Mouse (Mus musculus) retina, adult 2 months (tissue): ENCODE data around the gene Rgs5.

ENCODE experiments used
- DNase-seq: peaks from one replicate; pipeline ENCODE4 v3.0.0-alpha.2; 2012; ENCODE audit warnings: low read depth, low spot score

The Rgs5 gene

DNA sequence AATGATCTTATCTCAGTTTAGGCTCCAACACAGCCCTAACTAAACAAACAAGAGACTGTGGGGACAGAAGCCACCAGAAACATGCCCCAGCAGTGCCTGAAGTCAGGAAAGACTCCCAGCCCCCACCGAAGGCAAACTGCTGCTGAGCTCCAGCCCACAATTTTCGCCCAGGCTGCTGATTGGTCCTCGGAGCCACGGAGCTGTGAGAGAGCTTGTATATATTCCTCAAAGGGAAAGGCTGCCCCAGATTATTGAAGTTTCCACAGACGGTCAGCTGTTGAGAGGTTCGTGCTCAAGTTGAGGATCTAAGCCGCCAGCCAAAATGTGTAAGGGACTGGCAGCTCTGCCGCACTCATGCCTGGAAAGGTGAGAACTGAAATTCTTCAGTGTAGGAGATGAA is at the start of gene Rgs5:
Gene Rgs5 (plus strand): TSS at position 246 of the 400 bp plus-strand sequence.
- DNase-seq: no peak

DNA sequence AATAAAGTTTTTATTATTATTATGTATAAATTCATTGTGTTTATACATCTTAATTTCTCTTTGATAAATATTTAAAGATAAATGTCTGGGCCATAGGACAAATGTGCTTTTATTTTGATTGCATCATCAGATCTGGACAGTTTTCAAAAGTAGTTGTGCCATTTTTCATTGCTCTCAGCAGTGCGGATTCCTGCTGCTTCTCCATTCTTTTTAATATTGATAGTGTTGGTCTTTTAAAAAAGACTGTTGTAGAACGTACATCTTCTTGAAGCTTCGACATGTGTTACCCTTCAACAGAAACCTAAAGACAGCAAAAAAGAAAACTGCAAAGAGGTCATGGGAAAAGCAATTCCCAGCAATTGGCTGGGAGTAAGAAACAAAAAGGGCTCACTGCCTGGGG is 49.1 kb upstream of the Rgs5 start:
- no peak for DNase-seq

- no peak for DNase-seq
These were observed 25.6 kb upstream of the Rgs5 start for GRCm38 (mm10) chr1:169629738-169630137.

- DNase-seq: no peak
These were observed 18.0 kb upstream of the Rgs5 start for GRCm38 (mm10) chr1:169637251-169637750.

DNA sequence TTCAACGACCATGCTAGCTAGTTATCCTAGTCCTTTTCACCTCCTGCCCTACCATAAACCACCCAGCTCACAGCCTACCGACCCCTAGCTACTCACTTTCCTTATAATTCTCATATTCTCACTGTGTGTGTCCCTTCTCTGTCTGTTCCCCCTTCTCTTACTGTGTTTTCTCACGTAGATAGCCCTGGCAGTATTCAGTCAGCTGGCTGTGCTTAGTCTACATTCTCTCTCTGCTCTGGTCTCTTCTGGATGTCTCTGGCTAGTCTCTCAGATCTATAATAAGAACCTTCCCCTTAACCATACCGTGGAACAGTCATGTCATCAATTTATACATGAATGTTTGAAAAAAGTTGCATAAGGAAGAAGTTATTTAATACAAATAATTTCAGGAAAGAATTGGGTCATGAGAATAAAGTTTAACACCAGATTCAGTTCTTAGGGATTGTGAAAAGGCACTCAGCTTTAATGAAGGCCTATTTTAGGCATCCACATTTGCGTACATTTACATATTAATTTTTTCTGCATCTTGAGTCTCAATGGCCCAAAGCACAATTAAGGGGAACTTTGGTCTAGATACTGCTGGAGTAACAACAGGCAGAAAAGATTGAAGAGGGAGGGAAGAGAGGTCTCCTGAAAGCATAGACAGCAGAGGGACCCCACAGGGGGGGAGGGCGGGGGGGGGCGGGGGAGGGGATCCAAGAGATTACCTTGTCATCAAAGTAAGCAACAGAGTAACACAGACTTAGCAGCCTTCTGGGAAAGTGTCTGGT is 10.2 kb upstream of the Rgs5 start:
- DNase-seq: no peak

GRCm38 (mm10) chr1:169659479-169659878 is 4.2 kb downstream of the Rgs5 start:
- DNase-seq: no peak

DNA sequence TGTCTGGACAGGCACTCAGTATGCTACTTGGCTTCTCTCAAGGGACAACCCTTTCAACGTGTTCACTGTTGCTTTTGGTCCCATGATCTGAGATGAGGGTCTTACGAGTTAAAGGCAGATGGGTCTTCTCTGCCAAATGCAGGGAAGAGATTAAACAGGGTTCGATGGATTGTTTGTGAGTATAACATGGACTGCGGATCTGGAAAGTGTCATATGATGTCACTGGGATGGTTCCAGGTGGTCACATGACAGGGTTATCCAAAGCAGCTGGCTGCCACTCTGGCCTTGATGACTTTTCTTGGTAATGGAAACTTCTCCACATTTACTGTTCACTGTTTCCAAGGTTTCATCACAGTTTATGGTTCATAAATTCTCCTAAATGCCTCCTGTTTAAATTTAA is 12.0 kb downstream of the Rgs5 start:
- no peak for DNase-seq

GRCm38 (mm10) chr1:169670705-169671104 is 15.4 kb downstream of the Rgs5 start:
- DNase-seq: peak; percentile 16

DNA sequence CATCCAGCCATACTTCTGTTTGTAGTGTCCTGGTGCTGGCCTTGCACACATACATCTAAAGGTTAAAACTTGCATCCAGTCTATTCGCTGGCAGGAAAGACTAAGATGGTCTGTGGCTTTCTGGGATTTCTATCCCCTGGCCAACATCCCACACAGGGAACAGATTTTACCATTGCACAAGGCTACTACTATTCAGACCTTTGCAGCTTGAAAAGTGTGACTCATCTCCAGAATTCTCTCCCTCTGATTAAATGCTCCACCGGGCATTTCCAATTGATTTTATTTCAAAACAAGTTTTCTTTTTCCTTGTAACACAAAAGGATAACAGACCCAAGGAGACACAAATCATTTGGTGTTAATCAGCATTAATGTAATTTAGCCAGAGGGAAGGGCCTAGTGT is 16.5 kb downstream of the Rgs5 start:
- DNase-seq: no peak

DNA sequence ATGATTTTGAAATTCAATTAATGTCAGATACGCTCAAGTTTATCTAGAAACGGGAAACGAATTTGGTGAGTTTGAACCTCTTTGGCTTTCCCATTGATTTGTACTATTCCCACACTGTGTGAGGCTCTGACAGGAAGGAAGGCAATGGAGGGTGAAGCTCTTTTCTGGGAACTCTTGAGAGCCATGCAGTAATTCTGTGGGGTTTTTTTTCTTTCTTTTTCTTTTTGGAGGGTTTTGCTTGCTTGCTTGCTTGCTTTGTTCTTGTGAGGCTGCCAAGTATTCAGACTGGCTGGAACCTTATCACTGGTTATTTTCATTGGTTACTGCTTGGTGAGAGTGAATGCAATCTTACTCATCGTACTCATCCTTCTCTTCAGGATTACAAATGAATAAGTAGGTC is 17.0 kb downstream of the Rgs5 start:
- no peak for DNase-seq

- no peak for DNase-seq
These were observed 18.8 kb downstream of the Rgs5 start for GRCm38 (mm10) chr1:169674116-169674515.

DNA sequence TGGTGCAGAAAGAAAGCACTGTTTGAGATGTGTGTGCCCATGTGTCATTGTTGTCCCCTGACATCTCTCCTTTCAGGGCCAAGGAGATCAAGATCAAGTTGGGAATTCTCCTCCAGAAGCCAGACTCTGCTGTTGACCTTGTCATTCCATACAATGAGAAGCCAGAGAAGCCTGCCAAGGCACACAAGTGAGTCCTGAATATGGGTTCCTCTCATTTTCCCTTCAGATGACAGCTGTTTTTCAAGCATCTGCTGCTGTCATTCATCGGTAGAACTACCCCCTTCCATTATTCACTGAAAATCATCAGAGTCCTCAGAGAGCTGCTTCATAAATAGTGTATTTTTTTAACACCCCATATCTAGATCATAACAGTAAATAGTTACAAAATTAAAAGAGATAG is 21.4 kb downstream of the Rgs5 start:
- DNase-seq: no peak

DNA sequence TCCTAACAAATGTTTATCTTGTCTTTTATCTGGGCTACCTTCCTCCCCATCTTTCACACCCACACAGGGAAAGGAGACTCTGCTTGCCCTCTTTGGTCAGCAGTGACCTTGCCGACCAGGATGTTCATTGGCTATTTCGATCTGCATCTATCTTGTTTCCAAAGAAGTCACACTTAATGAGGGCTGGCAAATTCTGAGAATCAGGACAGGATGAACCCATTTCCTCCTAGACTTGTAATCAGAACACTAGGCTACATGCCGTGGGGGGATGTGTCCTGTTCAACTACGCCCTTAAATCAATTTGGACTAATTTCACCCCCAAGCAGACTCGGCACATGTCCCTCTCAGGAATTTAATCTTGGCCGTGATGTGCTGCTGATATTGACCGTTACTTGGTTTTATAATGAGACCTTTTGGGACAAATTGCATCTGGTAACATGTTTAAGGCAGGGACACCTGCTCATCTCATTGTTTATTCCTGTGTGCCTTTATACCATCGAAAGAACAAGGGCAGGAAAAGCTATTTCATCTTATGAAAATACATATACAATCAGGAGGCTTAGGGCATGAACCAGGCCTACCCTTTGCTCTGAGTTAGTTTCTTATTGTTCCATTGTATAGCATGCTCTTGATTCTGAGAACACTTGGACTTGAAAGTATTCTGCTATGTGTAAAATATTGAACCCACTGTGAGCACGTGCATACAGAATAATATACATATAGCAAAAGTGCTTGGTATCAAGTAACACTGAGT is 25.3 kb downstream of the Rgs5 start:
- no peak for DNase-seq

GRCm38 (mm10) chr1:169682775-169683497 is 27.6 kb downstream of the Rgs5 start:
- no peak for DNase-seq

GRCm38 (mm10) chr1:169685257-169685656 is 30.0 kb downstream of the Rgs5 start:
- no peak for DNase-seq

DNA sequence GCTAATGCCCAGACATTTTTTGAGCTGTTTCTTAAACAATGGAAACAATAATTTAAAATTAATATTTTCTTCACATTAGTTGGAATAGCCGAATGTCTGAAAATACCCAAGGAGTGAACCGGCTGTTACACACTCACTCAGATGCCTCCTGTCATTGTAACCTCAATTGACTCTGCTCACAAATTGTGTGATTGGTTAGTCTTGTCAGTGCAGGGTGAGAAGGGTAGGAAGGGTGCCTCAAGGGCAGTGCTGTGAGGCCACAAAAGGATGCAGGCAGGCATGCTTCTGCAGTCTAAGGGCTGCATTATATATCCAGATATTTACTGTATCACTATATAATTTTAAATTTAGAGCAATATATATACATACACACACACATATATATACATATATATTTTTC is 37.7 kb downstream of the Rgs5 start:
- DNase-seq: no peak

GRCm38 (mm10) chr1:169693537-169693936 is 38.2 kb downstream of the Rgs5 start:
- no peak for DNase-seq

DNA sequence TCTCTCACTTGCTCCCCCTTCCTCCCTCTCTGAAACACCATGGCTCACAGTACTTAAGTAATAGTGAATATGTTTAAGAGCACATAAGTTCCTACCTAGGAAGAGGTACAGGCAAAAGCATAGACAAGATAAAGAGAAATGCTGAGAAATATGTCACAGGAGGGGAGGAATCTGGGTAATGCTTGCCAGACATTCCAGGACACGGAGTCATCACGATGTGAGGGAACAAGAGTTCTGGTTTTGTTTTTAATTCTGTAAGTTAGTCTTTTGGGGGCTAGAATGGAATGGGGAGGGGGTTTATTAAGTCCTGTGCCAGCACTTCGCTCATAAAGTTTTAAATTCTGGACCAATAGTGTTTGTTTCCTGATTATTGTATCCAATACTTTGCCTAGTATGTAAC is 40.1 kb downstream of the Rgs5 start:
- DNase-seq: no peak

- DNase-seq: no peak
These were observed 41.9 kb downstream of the Rgs5 start for GRCm38 (mm10) chr1:169697236-169697635.

DNA sequence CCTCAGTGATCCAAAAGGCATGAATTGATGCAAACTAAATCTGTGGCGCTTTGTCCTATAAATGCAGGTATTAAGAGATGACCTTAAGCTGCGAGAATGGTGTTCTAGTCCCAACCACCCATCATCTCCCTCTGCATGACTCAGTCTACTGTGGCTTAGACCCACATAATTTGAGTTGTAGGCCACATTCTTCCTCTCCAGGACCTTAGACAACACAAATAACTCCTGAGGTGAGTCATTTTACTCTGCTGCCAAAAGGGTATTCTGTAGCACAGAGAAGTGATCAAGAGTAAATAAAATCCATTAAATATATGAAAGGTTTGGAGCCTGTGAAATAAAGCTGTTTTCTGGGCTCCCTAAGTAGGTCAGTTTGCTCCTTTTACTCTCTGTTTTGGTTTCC is 43.9 kb downstream of the Rgs5 start:
- no peak for DNase-seq

- no peak for DNase-seq
These were observed 49.2 kb downstream of the Rgs5 start for GRCm38 (mm10) chr1:169704395-169705087.

DNA sequence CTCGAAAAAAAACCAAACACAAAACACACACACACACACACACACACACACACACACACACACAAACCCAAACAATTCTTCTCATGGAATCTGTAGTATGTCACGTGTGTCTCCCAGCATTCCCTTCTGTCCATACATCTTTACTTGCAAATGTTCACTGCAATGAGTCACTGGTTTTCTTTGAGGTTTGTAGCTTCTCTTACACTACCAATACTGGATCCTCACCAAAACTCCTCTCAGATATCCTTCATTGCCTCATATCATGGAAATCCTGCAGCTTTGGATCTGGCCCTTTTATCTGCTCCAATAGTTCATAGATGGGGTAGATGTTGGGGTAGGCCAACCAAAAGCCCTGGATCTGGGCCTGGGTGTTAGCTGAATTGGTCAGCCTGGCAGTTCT is 66.5 kb downstream of the Rgs5 start:
- DNase-seq: no peak
